ENCODE assay signal across 8 mouse cellular contexts in genomic region chr6:145306331-145307124, GRCm38 (mm10). TPM values are rescaled to one million over a fixed set of nuclear protein-coding genes. Genes with fewer than 3 reads are reported as not detected.
DNase-seq lines count a peak whose midpoint lies in the region; ATAC-seq and TF ChIP-seq lines count a peak whose summit lies in the region.

No protein-coding gene starts in this region.

- H3K36me3 ChIP-seq in stomach, embryonic 16.5 days (ENCODE audit: control insufficient read depth, insufficient read depth, low read length): no peaks in the 10 kb centered on the region

- intact Hi-C loops in heart, postnatal 25 days (cut with DNase I): no loop called here

- peak overlapping the region; percentile 15 for H3K4me3 ChIP-seq in bone marrow, adult 2 months (replicated peaks; ENCODE audit: control insufficient read depth, low read depth, low read length)
- no peak overlapping the region for H3K4me3 ChIP-seq in stomach, embryonic 16.5 days (replicated peaks; ENCODE audit: low read length)

- H3K4me1 ChIP-seq in bone marrow, adult 2 months (ENCODE audit: control insufficient read depth, insufficient read depth, low read length): peaks cover 6% of the 10 kb centered on the region
- no peaks in the 10 kb centered on the region for H3K4me1 ChIP-seq in stomach, embryonic 16.5 days (ENCODE audit: control insufficient read depth, insufficient read depth, low read length)

- H3K27ac ChIP-seq in bone marrow, adult 2 months (ENCODE audit: control insufficient read depth, insufficient read depth, low read depth, low read length, poor library complexity): peak overlapping the region; percentile 91
- peak overlapping the region; percentile 55 for H3K27ac ChIP-seq in stomach, embryonic 16.5 days (ENCODE audit: low read length)

- no peaks in the 10 kb centered on the region for H3K9me3 ChIP-seq in stomach, embryonic 16.5 days (replicated peaks; ENCODE audit: control insufficient read depth, low read length)

- no peak overlapping the region for H3K9ac ChIP-seq in stomach, embryonic 16.5 days (ENCODE audit: low read length)

- WGBS in bone marrow, adult 2 months: 6% methylated on average over 18 of the region's 18 CpGs
- WGBS in stomach, embryonic 16.5 days: 54% methylated on average over 18 of the region's 18 CpGs

- peak; percentile 27; the same call in 1 of the 2 replicates for ATAC-seq in stomach, embryonic 16.5 days (ENCODE audit: insufficient read depth, low FRiP score)

- peak; percentile 20 to 57 for DNase-seq in heart, adult 18-20 months
- DNase-seq in heart, postnatal 25 days (ENCODE audit: low spot score): no peak
- DNase-seq in layer of hippocampus, adult 8-10 months (ENCODE audit: low spot score in 2 of 2): peak; percentile 57 to 62
- DNase-seq in lung, postnatal 4 days: peak; percentile 49 to 58
- no peak for DNase-seq in adrenal gland, postnatal 14 days
- DNase-seq in cerebellum, adult 8-10 months: no peak

- H3K4me2 ChIP-seq in stomach, embryonic 16.5 days (ENCODE audit: low read depth, low read length): no peak overlapping the region

- no peaks in the 10 kb centered on the region for H3K27me3 ChIP-seq in stomach, embryonic 16.5 days (ENCODE audit: control insufficient read depth, insufficient read depth, low read length)

- TF ChIP-seq CTCF in bone marrow, adult 2 months (IDR thresholded peaks at IDR 0.05; ENCODE audit: control insufficient read depth, insufficient read depth, low read length): no peak

- no peak for TF ChIP-seq POLR2A in bone marrow, adult 2 months (IDR thresholded peaks at IDR 0.05; ENCODE audit: borderline replicate concordance, control insufficient read depth, low read depth, low read length)

RNA-seq across cellular contexts. Expression of gene Kras, which starts 56.5 kb away (rescaled TPM):
- total RNA-seq in heart, adult 18-20 months (2021): 10 to 100 TPM; 35.0 to 37.7 TPM
- 10 to 100 TPM; 30.4 to 34.0 TPM for total RNA-seq in heart, postnatal 25 days (2021)
- 29.6 and 37.4 TPM in 2 replicates for polyA plus RNA-seq in bone marrow, adult 2 months (2011; ENCODE audit: insufficient read depth, insufficient read length, low replicate concordance, missing spikeins)
- 10 to 100 TPM; 66.0 to 82.4 (median 74.5) TPM for total RNA-seq in layer of hippocampus, adult 8-10 months (2022)
- polyA plus RNA-seq in stomach, embryonic 16.5 days (2015; fragmentation: Nextera tagmentation; extraction: Ambion mirVana): 58.6 and 64.9 TPM in 2 replicates
- 45.6 and 48.7 TPM in 2 replicates for total RNA-seq in adrenal gland, postnatal 14 days (2021)

Comparison
In these comparisons a context has a peak if more than half of its experiments do, and no peak if none do; other contexts are left out.
1. DNase-seq: peak in heart, adult 18-20 months (2 of 2), layer of hippocampus, adult 8-10 months (2 of 2) and lung, postnatal 4 days (2 of 2); none in heart, postnatal 25 days (single experiment), adrenal gland, postnatal 14 days (single experiment) and cerebellum, adult 8-10 months (single experiment).